ENCODE assay signal across 27 mouse cellular contexts in genomic region chr11:11624073-11624705, GRCm38 (mm10). TPM values are rescaled to one million over a fixed set of nuclear protein-coding genes. Genes with fewer than 3 reads are reported as not detected.
DNase-seq lines count a peak whose midpoint lies in the region; ATAC-seq lines count a peak whose summit lies in the region.
"Had no signal": no experiment of that assay in that cellular context is flagged by ENCODE, and none has a peak within 500 bp of the region (broad histone marks: within the 10 kb centered on the region; RNA-seq: fewer than 3 reads in every experiment).

No protein-coding gene starts in this region.

- H3K27me3 ChIP-seq in forebrain, embryonic 12.5 days, result no peaks in the 10 kb centered on the region
- H3K27me3 ChIP-seq: embryonic facial prominence, embryonic 13.5 days; heart, embryonic 15.5 days; hindbrain, embryonic 15.5 days had no signal

- H3K9ac ChIP-seq in forebrain, embryonic 12.5 days, result no peak overlapping the region
- H3K9ac ChIP-seq: embryonic facial prominence, embryonic 13.5 days; heart, embryonic 15.5 days; hindbrain, embryonic 15.5 days had no signal

- intact Hi-C loops in heart, postnatal 14 days (cut with DNase I), result no loop called here

- H3K4me3 ChIP-seq in forebrain, embryonic 12.5 days (replicated peaks), result no peak overlapping the region
- H3K4me3 ChIP-seq: embryonic facial prominence, embryonic 13.5 days; heart, adult 2 months; heart, embryonic 15.5 days; hindbrain, embryonic 15.5 days had no signal

- ATAC-seq in common myeloid progenitor, adult 5-6 weeks (replicated peaks; ENCODE audit: low read depth, poor library complexity, severe bottlenecking), result peak; percentile 87
- ATAC-seq in megakaryocyte progenitor cell, adult 5-6 weeks (replicated peaks; ENCODE audit: poor library complexity), result peak; percentile 98
- ATAC-seq in forebrain, embryonic 12.5 days (ENCODE audit: low FRiP score), result no peak
- no peak for ATAC-seq in CD4-positive, CD25-positive, alpha-beta regulatory T cell, adult 4 months
- ATAC-seq: forebrain, embryonic 14.5 days; intestine, embryonic 16.5 days had no signal

- H3K9me3 ChIP-seq in forebrain, embryonic 12.5 days, result no peaks in the 10 kb centered on the region
- H3K9me3 ChIP-seq: embryonic facial prominence, embryonic 13.5 days; heart, embryonic 15.5 days; hindbrain, embryonic 15.5 days had no signal

- DNase-seq in heart, adult 11 months, result peak; percentile 86
- DNase-seq in heart, postnatal 14 days, result no peak
- DNase-seq in gastrocnemius, adult 18-20 months (ENCODE audit: low spot score), result no peak
- DNase-seq: adrenal gland, postnatal 10 days; cerebellum, adult 11 months; cerebellum, adult 8-10 months; cerebellum, postnatal 14 days; gastrocnemius, postnatal 36 days; heart, adult 2 months had no signal

- no peak overlapping the region for H3K4me2 ChIP-seq in forebrain, embryonic 12.5 days
- H3K4me2 ChIP-seq: embryonic facial prominence, embryonic 13.5 days; heart, embryonic 11.5 days; heart, embryonic 15.5 days; hindbrain, embryonic 15.5 days had no signal

- H3K4me1 ChIP-seq in forebrain, embryonic 12.5 days, result no peaks in the 10 kb centered on the region
- H3K4me1 ChIP-seq: embryonic facial prominence, embryonic 13.5 days; heart, embryonic 15.5 days; hindbrain, embryonic 15.5 days had no signal

- 74% methylated on average over 4 of the region's 4 CpGs for WGBS in forebrain, embryonic 12.5 days

- H3K36me3 ChIP-seq in forebrain, embryonic 12.5 days (replicated peaks), result no peaks in the 10 kb centered on the region
- H3K36me3 ChIP-seq: embryonic facial prominence, embryonic 13.5 days; heart, embryonic 15.5 days; hindbrain, embryonic 15.5 days had no signal

- H3K27ac ChIP-seq in forebrain, embryonic 12.5 days, result no peak overlapping the region
- H3K27ac ChIP-seq: embryonic facial prominence, embryonic 13.5 days; heart, adult 2 months; heart, embryonic 15.5 days; hindbrain, embryonic 15.5 days had no signal

RNA-seq across cellular contexts. Expression of gene 4930512M02Rik, which starts 3.4 kb away (rescaled TPM):
- not detected for total RNA-seq in heart, postnatal 14 days (2021)
- not detected in 2 replicates for total RNA-seq in common myeloid progenitor, adult 5-6 weeks (2017)
- not detected in 2 replicates for total RNA-seq in megakaryocyte progenitor cell, adult 5-6 weeks (2015)
- not detected in 2 replicates for total RNA-seq in megakaryocyte progenitor cell, adult 5-6 weeks (2017)
- polyA plus RNA-seq in forebrain, embryonic 12.5 days (2016; fragmentation: Nextera tagmentation; extraction: Ambion mirVana), result not detected in 2 replicates
- not detected for polyA plus RNA-seq in CD4-positive, CD25-positive, alpha-beta regulatory T cell, adult 4 months (2017; shearing (Covaris generic))
- total RNA-seq in gastrocnemius, adult 18-20 months (2021), result not detected
- total RNA-seq: adrenal gland, postnatal 10 days; adrenal gland, postnatal 4 days; ES-E14; gastrocnemius, adult 8-10 months; gastrocnemius, postnatal 36 days; heart, adult 2 months; heart, postnatal 25 days had no signal
- polyA plus RNA-seq: brain, embryonic 14.5 days; C2C12; cortical plate, adult 2 months; embryonic facial prominence, embryonic 13.5 days; forebrain, embryonic 14.5 days; heart, adult 2 months; heart, embryonic 11.5 days; heart, embryonic 15.5 days; hindbrain, embryonic 11.5 days; hindbrain, embryonic 15.5 days; intestine, embryonic 16.5 days had no signal

Comparison
In these comparisons a context has a peak if more than half of its experiments do, and no peak if none do; other contexts are left out.
1. ATAC-seq: peak in common myeloid progenitor, adult 5-6 weeks (single experiment) and megakaryocyte progenitor cell, adult 5-6 weeks (single experiment); none in forebrain, embryonic 12.5 days (single experiment) and CD4-positive, CD25-positive, alpha-beta regulatory T cell, adult 4 months (single experiment).